Mouse (Mus musculus): ENCODE measurements around the gene Glis1.

DNA sequence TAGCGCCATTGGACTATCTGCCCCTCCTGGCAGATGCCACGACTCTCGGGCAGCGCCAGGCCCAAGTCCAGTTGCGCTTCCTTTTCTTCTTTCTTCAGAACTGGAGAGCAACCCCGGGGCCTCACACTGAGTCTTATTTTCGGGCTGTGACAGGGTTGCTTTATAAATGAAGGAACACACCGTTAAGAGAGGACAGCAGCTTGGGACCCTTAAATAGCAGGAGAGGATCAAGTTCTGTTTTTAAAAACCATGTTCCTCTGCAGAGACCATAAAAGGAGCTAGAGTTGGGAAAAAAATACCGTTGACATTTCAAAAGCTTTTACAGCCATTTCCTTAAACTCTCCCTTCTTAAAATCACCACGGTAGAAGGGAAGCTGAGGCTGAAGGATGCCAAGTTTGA lies 241.3 kb downstream of the Glis1 start:
- TF ChIP-seq POLR2A (IDR thresholded peaks at IDR 0.05; ENCODE audit: extremely low read depth, insufficient read depth, low read length): no peak
- TF ChIP-seq CTCF (IDR thresholded peaks at IDR 0.05; ENCODE audit: extremely low read depth, insufficient read depth, low read length): no peak

Data from cortical plate, adult 2 months (tissue).